Mouse (Mus musculus) heart, postnatal 4 days (tissue): Measurements from ENCODE around the gene Ces1b. TPM values are rescaled to one million over a fixed set of nuclear protein-coding genes. Genes with fewer than 3 reads are reported as not detected.

Experiments used
- DNase-seq: peaks from one replicate; pipeline ENCODE4 v3.0.0; 2021
- total RNA-seq, 2 experiments: library from RNA; stranded (reverse); gene quantifications; 2 replicates each; pipeline ENCODE4 v1.2.3; 2021

Ces1b gene
- total RNA-seq: not detected

GRCm38 (mm10) chr8:93079887-93080286, at the start of gene Ces1b:
TSS of gene Ces1b (minus strand) at chr8:93080017.
- DNase-seq: no peak

GRCm38 (mm10) chr8:93126476-93126875, 46.7 kb upstream of the Ces1b start:
- peak; percentile 5 for DNase-seq

GRCm38 (mm10) chr8:93122005-93122404, 42.2 kb upstream of the Ces1b start:
- no peak for DNase-seq

- peak; percentile 41 for DNase-seq
Observed at GRCm38 (mm10) chr8:93095376-93095775, 15.6 kb upstream of the Ces1b start.

GRCm38 (mm10) chr8:93091324-93091723, 11.5 kb upstream of the Ces1b start:
- DNase-seq: no peak

GRCm38 (mm10) chr8:93088686-93089122, 8.9 kb upstream of the Ces1b start:
- DNase-seq: no peak

GRCm38 (mm10) chr8:93088193-93088592, 8.4 kb upstream of the Ces1b start:
- DNase-seq: no peak

- peak; percentile 4 for DNase-seq
Observed at GRCm38 (mm10) chr8:93075251-93075650, 4.6 kb downstream of the Ces1b start.

GRCm38 (mm10) chr8:93063416-93064117, 16.2 kb downstream of the Ces1b start:
- DNase-seq: no peak

- DNase-seq: peak; percentile 79
Observed at GRCm38 (mm10) chr8:93059185-93059584, 20.6 kb downstream of the Ces1b start.

GRCm38 (mm10) chr8:93055238-93055637, 24.6 kb downstream of the Ces1b start:
- DNase-seq: no peak

- peak; percentile 9 for DNase-seq
Observed at GRCm38 (mm10) chr8:93048510-93049416, 31.1 kb downstream of the Ces1b start.

GRCm38 (mm10) chr8:93048092-93048491, 31.7 kb downstream of the Ces1b start, which contains the start of gene Ces1a:
TSS of gene Ces1a (minus strand) at chr8:93048192.
- DNase-seq: no peak

- no peak for DNase-seq
Observed at GRCm38 (mm10) chr8:93043083-93043482, 36.7 kb downstream of the Ces1b start.

GRCm38 (mm10) chr8:93040776-93041567, 38.8 kb downstream of the Ces1b start:
- DNase-seq: no peak

GRCm38 (mm10) chr8:93040256-93040655, 39.6 kb downstream of the Ces1b start:
- DNase-seq: no peak

GRCm38 (mm10) chr8:93038831-93039230, 41.0 kb downstream of the Ces1b start:
- no peak for DNase-seq

- no peak for DNase-seq
Observed at GRCm38 (mm10) chr8:93030664-93031063, 49.2 kb downstream of the Ces1b start.

GRCm38 (mm10) chr8:93021738-93022137, 58.1 kb downstream of the Ces1b start:
- no peak for DNase-seq

GRCm38 (mm10) chr8:93014300-93014699, 65.5 kb downstream of the Ces1b start:
- DNase-seq: no peak

- no peak for DNase-seq
Observed at GRCm38 (mm10) chr8:93012226-93012625, 67.6 kb downstream of the Ces1b start.

- DNase-seq: peak; percentile 92
Observed at GRCm38 (mm10) chr8:93011439-93011838, 68.4 kb downstream of the Ces1b start.

- DNase-seq: peak; percentile 49
Observed at GRCm38 (mm10) chr8:93010286-93010685, 69.5 kb downstream of the Ces1b start.
